Mouse (Mus musculus) MEL (cell line): ENCODE measurements at regions not wholly inside any gene's neighbourhood (a gene's known extent, or its start where the extent isn't known, plus 50 kb on each side); places are given as distances from the start of the nearest gene placed in this dataset.

Experiments used
- BHLHE40 ChIP-seq: IDR thresholded peaks from 2 replicates; pipeline ENCODE4 v1.6.1; 2012; ENCODE audit warnings: low read depth, mild to moderate bottlenecking, inconsistent platforms, low read length, improper control_type of control experiment, borderline replicate concordance
- CTCF ChIP-seq, 3 experiments: IDR thresholded peaks in 2 of 3; conservative IDR thresholded peaks in 1 of 3; 2 replicates each; pipeline ENCODE4 v1.5.1; 2011 to 2012; ENCODE audit warnings: low read length in 3 of 3, low read depth in 2 of 3, mild to moderate bottlenecking in 2 of 3, improper control_type of control experiment in 1 of 3, inconsistent platforms in 1 of 3, mixed read lengths in 1 of 3, moderate library complexity in 1 of 3; ENCODE audit not compliant: control insufficient read depth in 1 of 3, insufficient read depth in 1 of 3, poor library complexity in 1 of 3, severe bottlenecking in 1 of 3
- JUND ChIP-seq: IDR thresholded peaks from 2 replicates; pipeline ENCODE4 v1.6.1; 2011; ENCODE audit warnings: low read depth, mild to moderate bottlenecking, improper control_type of control experiment, low read length
- MAX ChIP-seq: IDR thresholded peaks from 2 replicates; pipeline ENCODE4 v1.6.1; 2011; ENCODE audit warnings: low read length, improper control_type of control experiment
- NELFE ChIP-seq: IDR thresholded peaks from 2 replicates; pipeline ENCODE4 v1.6.1; 2011; ENCODE audit warnings: low read depth, low read length, improper control_type of control experiment
- POLR2A ChIP-seq, 2 experiments: IDR thresholded peaks; 2 replicates each; pipeline ENCODE4 v1.6.1; 2011 to 2012; ENCODE audit warnings: low read length in 2 of 2, mild to moderate bottlenecking in 2 of 2, control low read depth in 1 of 2, improper control_type of control experiment in 1 of 2, low read depth in 1 of 2, moderate library complexity in 1 of 2; ENCODE audit not compliant: control insufficient read depth in 1 of 2, insufficient read depth in 1 of 2, poor library complexity in 1 of 2
- TCF12 ChIP-seq: IDR thresholded peaks from 2 replicates; pipeline ENCODE4 v1.6.1; 2014; ENCODE audit warnings: low read depth, mild to moderate bottlenecking, inconsistent platforms, low read length, improper control_type of control experiment, moderate library complexity
- USF1 ChIP-seq: IDR thresholded peaks from 2 replicates; pipeline ENCODE4 v1.6.1; 2014; ENCODE audit warnings: low read depth, mild to moderate bottlenecking, inconsistent platforms, low read length, improper control_type of control experiment, moderate library complexity

DNA sequence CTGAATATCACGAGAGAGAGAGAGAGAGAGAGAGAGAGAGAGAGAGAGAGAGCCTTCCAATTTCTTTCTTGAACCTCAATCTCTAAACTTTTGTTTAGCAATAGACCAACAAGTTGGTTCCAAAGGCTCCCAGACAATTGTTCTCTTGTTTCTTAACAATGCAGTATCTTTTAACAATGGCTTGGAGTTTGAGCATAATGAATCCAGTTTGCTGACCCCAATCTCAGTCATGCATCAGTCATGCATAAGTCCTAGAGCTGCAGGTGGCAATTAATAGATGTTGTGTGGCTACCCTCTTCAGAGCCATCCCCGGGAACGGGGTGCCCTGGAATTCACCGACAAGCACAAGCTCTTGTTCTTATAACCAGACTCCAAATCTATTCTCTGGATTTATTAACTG lies 991.0 kb downstream of the Car8 start:
- TF ChIP-seq NELFE (no peak), POLR2A (IDR thresholded peaks at IDR 0.05; ENCODE audit: control insufficient read depth in 1 of 2, insufficient read depth in 1 of 2, low read depth in 1 of 2, low read length in 2 of 2, poor library complexity in 1 of 2) (no peak), MAX (no peak), BHLHE40 (no peak), CTCF (IDR thresholded peaks at IDR 0.05 in 2 of 3, conservative IDR thresholded peaks at IDR 0.05 in 1 of 3; ENCODE audit: control insufficient read depth in 1 of 3, insufficient read depth in 1 of 3, low read depth in 2 of 3, low read length in 3 of 3, poor library complexity in 1 of 3, severe bottlenecking in 1 of 3) (no peak), USF1 (no peak), JUND (no peak), TCF12 (no peak)
